Mouse (Mus musculus) hindbrain, postnatal 0 days (tissue): ENCODE data around the gene Prap1. TPM values are rescaled to one million over a fixed set of nuclear protein-coding genes. Genes with fewer than 3 reads are reported as not detected.

ENCODE experiments used
- ATAC-seq: fragments of 200-750 bp; cut with Nextera tagmentation; 2 replicates; pipeline ENCODE4 v1.8.0; 2017; ENCODE audit warnings: mild to moderate bottlenecking, moderate TSS enrichment, moderate library complexity
- DNase-seq: peaks from one replicate; pipeline ENCODE4 v3.0.0-alpha.2; 2015; ENCODE audit warnings: low spot score
- H3K27ac ChIP-seq: fragments of 300-500 bp; sonication (generic); 2 replicates; pipeline ENCODE4 v1.5.1; 2014; ENCODE audit warnings: mild to moderate bottlenecking
- H3K27me3 ChIP-seq: fragments of 300-500 bp; sonication (generic); 2 replicates; pipeline ENCODE4 v1.6.1; 2014; ENCODE audit warnings: low read length, mixed read lengths; ENCODE audit not compliant: insufficient read depth
- H3K36me3 ChIP-seq: fragments of 300-500 bp; sonication (generic); 2 replicates; pipeline ENCODE4 v1.6.1; 2014; ENCODE audit warnings: low read length, mixed read lengths; ENCODE audit not compliant: insufficient read depth
- H3K4me1 ChIP-seq: fragments of 300-500 bp; sonication (generic); 2 replicates; pipeline ENCODE4 v1.6.1; 2014; ENCODE audit warnings: antibody characterized with exemption, low read length, mixed read lengths; ENCODE audit not compliant: insufficient read depth
- H3K4me2 ChIP-seq: fragments of 300-500 bp; sonication (generic); 2 replicates; pipeline ENCODE4 v1.6.1; 2014; ENCODE audit warnings: low read depth, mild to moderate bottlenecking, low read length, moderate library complexity, mixed read lengths
- H3K4me3 ChIP-seq: fragments of 300-500 bp; sonication (generic); 2 replicates; pipeline ENCODE4 v1.5.1; 2014; ENCODE audit warnings: low read length
- H3K9ac ChIP-seq: fragments of 300-500 bp; sonication (generic); replicated peaks from 2 replicates; pipeline ENCODE4 v1.6.1; 2014; ENCODE audit warnings: mild to moderate bottlenecking, low read length, moderate library complexity, mixed read lengths
- H3K9me3 ChIP-seq: fragments of 300-500 bp; sonication (generic); 2 replicates; pipeline ENCODE4 v1.6.1; 2016; ENCODE audit warnings: low read length, mixed read lengths
- CTCF ChIP-seq: IDR thresholded peaks from 2 replicates; pipeline ENCODE4 v1.5.1; 2016; ENCODE audit warnings: antibody characterized with exemption, control low read depth, low read depth
- WGBS: fragments of 180-500 bp; shearing (Covaris S2); extraction: QIAGEN DNeasy Blood & Tissue Kit; methylation state at CpG from one replicate; pipeline ENCODE4 v1.1.7; 2014; 5-methylcytosine and 5-hydroxymethylcytosine counted together
- polyA plus RNA-seq: library from polyadenylated mRNA; unstranded; fragments of >200 nt; fragmentation: Nextera tagmentation; extraction: Ambion mirVana; gene quantifications from 2 replicates; pipeline ENCODE4 v1.2.1, GENCODE M21; 2015
- total RNA-seq: library from RNA; depleted of rRNA; stranded (reverse); fragments of >200 nt; gene quantifications from 2 replicates; pipeline ENCODE4 v1.2.3, GENCODE M21; 2014

Prap1 gene
- total and polyA plus RNA-seq, 2 experiments from 2014 or later = not detected

DNA sequence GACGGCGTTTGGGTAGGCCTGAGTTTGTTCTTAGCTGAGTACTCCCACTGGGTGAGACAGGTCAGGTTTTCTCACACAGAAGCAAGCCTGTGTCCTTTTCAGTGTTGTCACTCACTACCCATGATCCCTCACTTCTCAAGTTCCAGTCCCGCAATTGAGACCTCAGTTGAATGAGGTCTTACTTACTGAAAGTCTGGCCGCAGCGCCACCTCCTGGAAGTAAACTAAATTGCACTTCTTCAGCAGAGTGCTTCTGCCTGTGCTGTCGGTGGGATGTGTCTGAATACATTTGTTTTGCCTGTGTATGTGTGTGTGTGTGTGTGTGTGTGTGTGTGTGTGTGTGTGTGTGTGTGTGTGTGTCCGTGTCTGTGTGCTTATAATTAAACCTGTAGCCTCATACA, 30.1 kb upstream of the Prap1 start:
- ATAC-seq (peak; percentile 53; the same call in 1 of the 2 replicates), DNase-seq (peak; percentile 91)
- Histone ChIP-seq H3K4me1 (0 out of 2 replicates have a peak, but pooled peaks cover 6% of the 10 kb centered on the region), H3K36me3 (no peaks in the 10 kb centered on the region), H3K9ac (no peak overlapping the region), H3K27me3 (no peaks in the 10 kb centered on the region; the same call in 1 of the 2 replicates), H3K27ac (no peak overlapping the region), H3K9me3 (no peaks in the 10 kb centered on the region), H3K4me2 (no peak overlapping the region), H3K4me3 (no peak overlapping the region)
- peak; percentile 91 for TF ChIP-seq CTCF
- 18% methylated on average over 7 of the region's 7 CpGs for WGBS

DNA sequence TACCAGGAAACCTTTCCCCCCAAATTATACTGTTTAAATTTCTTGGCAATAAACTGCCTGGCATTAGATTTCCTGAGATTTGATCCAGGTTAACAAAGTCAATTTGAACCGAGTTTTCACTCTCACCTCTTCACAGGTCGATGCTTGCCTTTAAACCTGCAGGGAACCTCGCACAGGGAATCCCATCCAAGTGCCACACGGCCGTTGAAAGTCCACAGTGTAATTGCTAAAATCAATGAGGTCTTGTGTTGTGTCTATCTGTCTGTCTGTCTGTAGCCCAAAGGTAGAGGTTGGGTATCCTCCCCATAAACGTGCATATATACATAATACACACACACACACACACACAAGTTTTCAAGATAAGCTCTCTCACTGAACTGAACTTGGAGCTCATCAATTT, 25.8 kb upstream of the Prap1 start:
- ATAC-seq (no peak), DNase-seq (no peak)
- H3K36me3 ChIP-seq = peaks cover 7% of the 10 kb centered on the region; the same call in 1 of the 2 replicates
- H3K4me3 ChIP-seq = no peak overlapping the region
- TF ChIP-seq CTCF = no peak
- H3K4me1 ChIP-seq = no peaks in the 10 kb centered on the region
- WGBS = 68% methylated on average over 6 of the region's 6 CpGs
- no peaks in the 10 kb centered on the region for H3K27me3 ChIP-seq
- H3K27ac ChIP-seq = no peak overlapping the region
- no peak overlapping the region for H3K9ac ChIP-seq
- H3K4me2 ChIP-seq = no peak overlapping the region
- H3K9me3 ChIP-seq = no peaks in the 10 kb centered on the region

DNA sequence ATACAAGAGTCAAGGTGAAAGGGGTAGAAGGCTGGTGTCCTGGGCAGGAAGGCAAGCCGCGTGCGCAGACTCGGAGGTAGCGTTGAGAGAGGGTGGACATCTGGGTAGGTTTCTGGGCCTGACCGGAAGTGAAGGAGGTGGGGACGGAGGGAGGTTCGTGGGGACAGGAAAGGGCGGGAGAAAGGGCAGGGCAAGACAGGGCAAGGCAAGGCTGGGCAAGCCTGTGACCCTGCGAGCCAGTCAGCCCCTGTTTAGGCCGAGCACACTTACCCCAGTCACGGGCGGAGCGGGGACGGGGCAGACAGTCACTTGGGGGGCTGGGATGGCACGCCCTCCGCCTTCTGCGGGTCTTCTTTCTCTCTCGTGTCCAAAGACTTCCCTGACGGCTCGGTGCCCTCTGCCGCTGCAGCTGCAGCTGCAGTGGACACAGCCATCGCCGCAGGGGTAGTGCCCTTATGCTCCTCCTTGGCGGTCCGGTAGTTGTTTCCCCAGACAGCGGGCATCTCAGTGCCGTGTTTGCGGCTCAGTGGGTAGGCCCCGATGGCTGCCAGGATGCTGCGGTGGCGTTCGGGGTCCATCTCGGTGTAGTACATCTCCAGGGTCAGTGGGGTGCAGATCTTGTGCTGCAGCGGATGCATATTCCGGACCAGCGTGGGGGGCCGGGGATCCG, 23.0 kb upstream of the Prap1 start:
- Histone ChIP-seq H3K27ac (no peak overlapping the region), H3K4me1 (no peaks in the 10 kb centered on the region), H3K9me3 (no peaks in the 10 kb centered on the region), H3K27me3 (no peaks in the 10 kb centered on the region), H3K4me3 (0 out of 2 replicates have a peak overlapping the region, but pooled peaks have one; percentile 4), H3K9ac (0 out of 2 replicates have a peak overlapping the region, but pooled peaks have one; percentile 5), H3K4me2 (peak overlapping the region; percentile 41), H3K36me3 (peaks cover 7% of the 10 kb centered on the region; the same call in 1 of the 2 replicates)
- ATAC-seq = peak; percentile 53
- DNase-seq = no peak
- TF ChIP-seq CTCF = no peak
- WGBS = 36% methylated on average over 39 of the region's 39 CpGs

DNA sequence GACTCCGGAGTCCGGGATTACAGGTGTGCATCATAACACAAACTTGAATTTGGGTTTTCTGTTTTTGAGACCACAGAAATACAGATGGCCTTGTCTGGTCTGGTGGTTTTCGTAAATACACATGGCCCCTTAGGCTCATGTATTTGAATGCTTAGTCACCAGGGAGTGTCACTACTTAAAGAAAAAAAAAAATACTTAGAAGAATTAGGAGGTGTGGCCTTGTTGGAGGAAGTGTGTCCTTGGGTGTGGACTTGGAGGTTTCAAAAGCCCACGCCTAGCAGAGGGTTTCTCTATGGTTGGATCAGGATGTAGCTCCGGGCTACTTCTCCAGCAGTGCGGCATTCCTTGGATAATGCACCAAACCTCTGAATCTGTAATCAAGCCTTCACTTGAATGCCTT, 15.5 kb upstream of the Prap1 start:
- no peak overlapping the region for H3K27ac ChIP-seq
- 75% methylated on average over 6 of the region's 6 CpGs for WGBS
- no peaks in the 10 kb centered on the region for H3K4me1 ChIP-seq
- H3K4me2 ChIP-seq = no peak overlapping the region
- DNase-seq = no peak
- H3K36me3 ChIP-seq = no peaks in the 10 kb centered on the region; the same call in 1 of the 2 replicates
- H3K27me3 ChIP-seq = no peaks in the 10 kb centered on the region
- H3K9me3 ChIP-seq = no peaks in the 10 kb centered on the region
- H3K9ac ChIP-seq = no peak overlapping the region
- no peak overlapping the region for H3K4me3 ChIP-seq
- no peak for TF ChIP-seq CTCF
- no peak for ATAC-seq

DNA sequence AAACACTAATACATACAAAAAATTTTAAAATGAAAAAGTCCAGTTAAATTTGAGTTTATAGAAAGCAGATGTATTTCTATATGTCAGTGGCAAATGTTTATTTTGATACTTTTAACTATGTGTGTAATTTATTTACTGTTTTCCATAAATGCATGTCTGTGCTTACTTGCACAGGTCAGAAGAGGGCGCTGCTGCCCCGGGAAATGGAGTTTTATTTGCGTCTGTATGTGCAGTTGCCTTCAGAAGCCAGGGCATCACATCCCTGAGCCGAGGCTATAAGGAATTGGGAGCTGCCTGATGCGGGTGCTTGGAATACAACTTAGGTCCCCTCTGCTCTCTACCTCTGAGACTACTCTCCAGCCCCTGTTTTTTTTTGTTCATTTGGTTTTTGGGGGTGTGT, 14.5 kb upstream of the Prap1 start:
- Histone ChIP-seq H3K9ac (no peak overlapping the region), H3K4me3 (no peak overlapping the region), H3K27me3 (no peaks in the 10 kb centered on the region), H3K4me1 (no peaks in the 10 kb centered on the region), H3K36me3 (no peaks in the 10 kb centered on the region), H3K27ac (no peak overlapping the region), H3K9me3 (no peaks in the 10 kb centered on the region), H3K4me2 (no peak overlapping the region)
- 5% methylated on average over 5 of the region's 5 CpGs for WGBS
- ATAC-seq = no peak
- peak; percentile 86 for TF ChIP-seq CTCF
- DNase-seq = peak; percentile 90

DNA sequence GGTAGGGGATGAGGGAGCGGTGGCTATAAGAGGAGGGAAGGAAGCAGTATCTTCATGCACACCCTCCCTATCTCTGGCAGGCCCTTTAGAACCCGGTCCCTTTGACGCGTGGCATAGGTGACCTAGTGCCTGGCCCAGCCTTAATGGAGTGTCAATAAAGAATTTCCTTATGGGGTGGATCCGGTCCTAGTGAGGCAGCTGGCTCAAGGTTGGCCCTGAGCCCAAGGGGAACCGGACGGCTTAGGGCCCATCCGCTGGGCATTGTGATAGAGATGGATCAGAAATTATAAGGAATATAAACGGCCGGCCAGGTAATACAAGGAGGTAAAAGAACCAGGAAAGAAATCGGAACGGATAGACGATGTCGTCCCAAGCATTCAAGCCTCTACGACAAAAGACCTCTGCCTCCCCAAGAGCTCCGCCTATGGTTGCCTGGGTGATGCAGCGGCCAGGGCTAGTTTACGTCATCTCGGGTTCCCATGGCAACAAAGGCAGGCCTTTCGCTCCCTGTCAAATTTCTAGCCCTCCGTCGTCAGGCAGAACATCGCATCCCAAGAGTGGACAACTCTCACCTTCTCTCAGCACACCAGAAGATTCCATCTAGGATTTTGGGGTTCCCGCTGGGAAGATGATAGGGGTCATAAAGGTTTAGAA, 12.6 kb upstream of the Prap1 start:
- ATAC-seq (peak; percentile 79), DNase-seq (peak; percentile 96)
- peak overlapping the region; percentile 92 for H3K27ac ChIP-seq
- H3K36me3 ChIP-seq = no peaks in the 10 kb centered on the region
- H3K9ac ChIP-seq = peak overlapping the region; percentile 62
- H3K4me3 ChIP-seq = peak overlapping the region; percentile 46
- H3K4me2 ChIP-seq = peak overlapping the region; percentile 63
- WGBS = 2% methylated on average over 24 of the region's 24 CpGs
- H3K27me3 ChIP-seq = no peaks in the 10 kb centered on the region
- no peaks in the 10 kb centered on the region for H3K9me3 ChIP-seq
- TF ChIP-seq CTCF = peak; percentile 55
- H3K4me1 ChIP-seq = no peaks in the 10 kb centered on the region
